Mouse (Mus musculus): ENCODE data around the gene Atg9b. TPM values are rescaled to one million over a fixed set of nuclear protein-coding genes. Genes with fewer than 3 reads are reported as not detected.

Gene Atg9b
- polyA plus RNA-seq, 1 experiment from 2014 or later: 2.3 TPM

- H3K4me1 ChIP-seq: no peaks in the 10 kb centered on the region
- H3K4me3 ChIP-seq: no peak overlapping the region
- no peak overlapping the region for H3K4me2 ChIP-seq
- 52% methylated on average over 6 of the region's 6 CpGs for WGBS
- H3K9me3 ChIP-seq: no peaks in the 10 kb centered on the region
- no peak overlapping the region for H3K9ac ChIP-seq
- ATAC-seq (replicated peaks): no peak
- H3K27ac ChIP-seq: no peak overlapping the region
- H3K27me3 ChIP-seq (replicated peaks): no peaks in the 10 kb centered on the region
- H3K36me3 ChIP-seq (replicated peaks): no peaks in the 10 kb centered on the region
Measured at GRCm38 (mm10) chr5:24374216-24374615, 17.7 kb downstream of the Atg9b start.

GRCm38 (mm10) chr5:24373807-24374206 lies 18.1 kb downstream of the Atg9b start:
- Histone ChIP-seq H3K9ac (no peak overlapping the region), H3K4me1 (no peaks in the 10 kb centered on the region), H3K36me3 (replicated peaks) (no peaks in the 10 kb centered on the region), H3K27me3 (replicated peaks) (no peaks in the 10 kb centered on the region), H3K9me3 (no peaks in the 10 kb centered on the region), H3K27ac (no peak overlapping the region), H3K4me3 (no peak overlapping the region), H3K4me2 (no peak overlapping the region)
- 45% methylated on average over 5 of the region's 5 CpGs for WGBS
- no peak for ATAC-seq (replicated peaks)

GRCm38 (mm10) chr5:24369767-24370166 lies 22.2 kb downstream of the Atg9b start:
- no peak overlapping the region for H3K4me3 ChIP-seq
- 87% methylated on average over 9 of the region's 9 CpGs for WGBS
- H3K4me2 ChIP-seq: no peak overlapping the region
- no peak overlapping the region for H3K27ac ChIP-seq
- H3K36me3 ChIP-seq (replicated peaks): no peaks in the 10 kb centered on the region
- no peaks in the 10 kb centered on the region for H3K27me3 ChIP-seq (replicated peaks)
- no peaks in the 10 kb centered on the region for H3K9me3 ChIP-seq
- no peaks in the 10 kb centered on the region for H3K4me1 ChIP-seq
- H3K9ac ChIP-seq: no peak overlapping the region
- no peak for ATAC-seq (replicated peaks)

- H3K4me2 ChIP-seq: no peak overlapping the region
- no peak overlapping the region for H3K27ac ChIP-seq
- no peaks in the 10 kb centered on the region for H3K27me3 ChIP-seq (replicated peaks)
- no peak for ATAC-seq (replicated peaks)
- whole genome bisulfite sequencing: 84% methylated on average over 9 of the region's 9 CpGs
- H3K4me3 ChIP-seq: no peak overlapping the region
- no peaks in the 10 kb centered on the region for H3K9me3 ChIP-seq
- no peak overlapping the region for H3K9ac ChIP-seq
- H3K4me1 ChIP-seq: no peaks in the 10 kb centered on the region
- H3K36me3 ChIP-seq (replicated peaks): no peaks in the 10 kb centered on the region
Measured at GRCm38 (mm10) chr5:24366426-24366825, 25.5 kb downstream of the Atg9b start.

- Histone ChIP-seq H3K9ac (no peak overlapping the region), H3K4me3 (no peak overlapping the region), H3K27ac (no peak overlapping the region), H3K36me3 (replicated peaks) (no peaks in the 10 kb centered on the region), H3K9me3 (no peaks in the 10 kb centered on the region), H3K4me2 (no peak overlapping the region), H3K27me3 (replicated peaks) (no peaks in the 10 kb centered on the region), H3K4me1 (peaks cover 6% of the 10 kb centered on the region)
- 43% methylated on average over 5 of the region's 5 CpGs for WGBS
- ATAC-seq (replicated peaks): no peak
Measured at GRCm38 (mm10) chr5:24365528-24365927, 26.4 kb downstream of the Atg9b start.

- Histone ChIP-seq H3K4me1 (peaks cover 7% of the 10 kb centered on the region), H3K9me3 (no peaks in the 10 kb centered on the region), H3K4me3 (no peak overlapping the region), H3K27ac (no peak overlapping the region), H3K9ac (no peak overlapping the region), H3K27me3 (replicated peaks) (no peaks in the 10 kb centered on the region), H3K4me2 (no peak overlapping the region), H3K36me3 (replicated peaks) (no peaks in the 10 kb centered on the region)
- WGBS: 86% methylated on average over 10 of the region's 10 CpGs
- ATAC-seq (replicated peaks): no peak
Measured at GRCm38 (mm10) chr5:24364963-24365362, 27.0 kb downstream of the Atg9b start.

GRCm38 (mm10) chr5:24364508-24364907 lies 27.4 kb downstream of the Atg9b start, which contains the start of gene Nos3:
Gene Nos3, plus strand, starts transcription at chr5:24364810.
- Histone ChIP-seq H3K9ac (no peak within 1 kb of the TSS), H3K4me3 (no peak within 1 kb of the TSS), H3K4me1 (peaks cover 7% of the 10 kb centered on the region), H3K36me3 (replicated peaks) (no peaks in the 10 kb centered on the region), H3K4me2 (no peak within 1 kb of the TSS), H3K9me3 (no peaks in the 10 kb centered on the region), H3K27me3 (replicated peaks) (no peaks in the 10 kb centered on the region), H3K27ac (no peak within 1 kb of the TSS)
- WGBS: 28% methylated on average over 12 of the region's 12 CpGs
- ATAC-seq (replicated peaks): no peak

- peaks cover 7% of the 10 kb centered on the region for H3K4me1 ChIP-seq
- no peaks in the 10 kb centered on the region for H3K9me3 ChIP-seq
- 66% methylated on average over 3 of the region's 3 CpGs for WGBS
- H3K4me3 ChIP-seq: no peak overlapping the region
- ATAC-seq (replicated peaks): no peak
- H3K27ac ChIP-seq: no peak overlapping the region
- no peak overlapping the region for H3K9ac ChIP-seq
- H3K27me3 ChIP-seq (replicated peaks): no peaks in the 10 kb centered on the region
- H3K36me3 ChIP-seq (replicated peaks): no peaks in the 10 kb centered on the region
- H3K4me2 ChIP-seq: no peak overlapping the region
Measured at GRCm38 (mm10) chr5:24364061-24364460, 27.9 kb downstream of the Atg9b start.

- 75% methylated on average over 2 of the region's 2 CpGs for WGBS
- no peak for ATAC-seq (replicated peaks)
Measured at GRCm38 (mm10) chr5:24363467-24363866, 28.5 kb downstream of the Atg9b start.

GRCm38 (mm10) chr5:24360792-24361454 lies 31.0 kb downstream of the Atg9b start:
- H3K4me2 ChIP-seq: no peak overlapping the region
- no peak overlapping the region for H3K27ac ChIP-seq
- H3K4me3 ChIP-seq: no peak overlapping the region
- no peaks in the 10 kb centered on the region for H3K9me3 ChIP-seq
- H3K4me1 ChIP-seq: peaks cover 7% of the 10 kb centered on the region
- 0% methylated on average over 7 of the region's 7 CpGs for WGBS
- ATAC-seq (replicated peaks): peak; percentile 78
- 0 out of 2 replicates have a peak overlapping the region, but pooled peaks have one; percentile 17 for H3K9ac ChIP-seq
- no peaks in the 10 kb centered on the region for H3K27me3 ChIP-seq (replicated peaks)
- H3K36me3 ChIP-seq (replicated peaks): no peaks in the 10 kb centered on the region

More at GRCm38 (mm10) chr5:24363467-24363866, 28.5 kb downstream of the Atg9b start:
- H3K36me3 ChIP-seq (replicated peaks): no peaks in the 10 kb centered on the region
- H3K4me3 ChIP-seq: no peak overlapping the region
- H3K9ac ChIP-seq: no peak overlapping the region
- no peak overlapping the region for H3K27ac ChIP-seq
- no peaks in the 10 kb centered on the region for H3K27me3 ChIP-seq (replicated peaks)
- no peak overlapping the region for H3K4me2 ChIP-seq
- H3K4me1 ChIP-seq: peaks cover 7% of the 10 kb centered on the region
- H3K9me3 ChIP-seq: no peaks in the 10 kb centered on the region

GRCm38 (mm10) chr5:24357461-24357860 lies 34.5 kb downstream of the Atg9b start:
- Histone ChIP-seq H3K9ac (no peak overlapping the region), H3K4me2 (no peak overlapping the region), H3K4me3 (no peak overlapping the region), H3K27me3 (replicated peaks) (no peaks in the 10 kb centered on the region), H3K36me3 (replicated peaks) (no peaks in the 10 kb centered on the region), H3K4me1 (peaks cover 16% of the 10 kb centered on the region), H3K9me3 (no peaks in the 10 kb centered on the region), H3K27ac (no peak overlapping the region)
- 16% methylated on average over 7 of the region's 7 CpGs for WGBS
- ATAC-seq (replicated peaks): no peak

GRCm38 (mm10) chr5:24356764-24357163 lies 35.2 kb downstream of the Atg9b start:
- WGBS: 60% methylated on average over 4 of the region's 4 CpGs
- Histone ChIP-seq H3K9ac (no peak overlapping the region), H3K27me3 (replicated peaks) (no peaks in the 10 kb centered on the region), H3K27ac (no peak overlapping the region), H3K4me3 (no peak overlapping the region), H3K4me1 (peaks cover 22% of the 10 kb centered on the region), H3K9me3 (no peaks in the 10 kb centered on the region), H3K4me2 (no peak overlapping the region), H3K36me3 (replicated peaks) (no peaks in the 10 kb centered on the region)
- ATAC-seq (replicated peaks): no peak

GRCm38 (mm10) chr5:24353327-24353726 lies 38.6 kb downstream of the Atg9b start:
- H3K4me1 ChIP-seq: peaks cover 42% of the 10 kb centered on the region
- WGBS: 33% methylated on average over 4 of the region's 4 CpGs
- H3K9ac ChIP-seq: no peak overlapping the region

More at GRCm38 (mm10) chr5:24353327-24353726, 38.6 kb downstream of the Atg9b start:
- Histone ChIP-seq H3K27me3 (replicated peaks) (no peaks in the 10 kb centered on the region), H3K9me3 (no peaks in the 10 kb centered on the region), H3K27ac (0 out of 2 replicates have a peak overlapping the region, but pooled peaks have one; percentile 91), H3K4me2 (no peak overlapping the region), H3K36me3 (replicated peaks) (no peaks in the 10 kb centered on the region), H3K4me3 (no peak overlapping the region)
- ATAC-seq (replicated peaks): no peak
